Mouse (Mus musculus) lung, postnatal 36 days (tissue): ENCODE measurements around the gene Gjc3.
"Not testable (repeated sequence)": the region's sequence is repeated elsewhere in the genome, so short reads cannot be mapped to it uniquely, and the experiment has no call there.

Experiments used
- DNase-seq: peaks from one replicate; pipeline ENCODE4 v3.0.0; 2022; ENCODE audit warnings: mixed read lengths

Gjc3 gene

GRCm38 (mm10) chr5:137962945-137963344 lies at the start of gene Gjc3:
TSS of gene Gjc3 (minus strand) at chr5:137963098.
- DNase-seq: no peak

GRCm38 (mm10) chr5:138012382-138012781 lies 49.5 kb upstream of the Gjc3 start:
- DNase-seq: no peak

GRCm38 (mm10) chr5:138009437-138009836 lies 46.5 kb upstream of the Gjc3 start:
- no peak for DNase-seq

DNA sequence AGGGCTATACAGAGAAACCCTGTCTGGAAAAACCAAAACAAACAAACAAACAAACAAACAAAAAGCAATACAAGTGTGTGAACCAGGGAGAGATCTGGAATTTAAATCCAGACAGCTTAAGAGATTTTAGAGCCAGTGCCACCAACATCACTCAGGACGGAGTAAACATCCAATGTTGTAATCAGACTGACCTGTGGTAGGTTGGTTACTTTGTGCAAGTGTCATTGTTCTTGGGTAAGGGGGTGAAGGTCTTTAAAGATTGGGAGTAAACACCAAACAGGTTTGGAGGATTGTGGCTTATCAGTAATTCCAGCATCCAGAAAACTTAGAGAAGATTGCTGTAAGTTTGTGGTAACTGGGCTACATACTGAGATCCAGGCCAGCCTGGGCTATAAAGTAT lies 23.5 kb upstream of the Gjc3 start:
- DNase-seq: no peak

DNA sequence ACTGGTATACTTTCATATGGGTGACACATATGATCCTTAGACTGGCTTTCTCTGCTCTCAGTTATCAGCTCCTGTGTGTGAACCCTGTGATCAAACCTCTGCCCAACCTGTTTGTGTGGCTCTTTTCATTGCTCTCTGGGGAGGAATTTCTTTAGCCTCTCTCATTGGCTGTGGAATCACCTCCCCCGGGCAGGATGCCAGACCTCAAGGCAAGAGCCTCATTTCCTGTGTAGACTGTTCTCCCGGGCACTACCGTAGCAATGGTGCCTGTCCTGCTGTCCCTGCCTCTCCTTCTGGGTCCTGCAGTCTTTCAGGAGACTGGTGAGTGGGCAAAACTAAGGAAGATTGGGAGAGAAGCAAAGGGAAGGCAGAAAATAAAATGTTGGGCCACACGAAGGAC lies 18.4 kb upstream of the Gjc3 start, which contains the start of gene Azgp1:
Azgp1 (plus strand) TSS at position 221 of the 400 bp plus-strand sequence.
- DNase-seq: peak; percentile 26

DNA sequence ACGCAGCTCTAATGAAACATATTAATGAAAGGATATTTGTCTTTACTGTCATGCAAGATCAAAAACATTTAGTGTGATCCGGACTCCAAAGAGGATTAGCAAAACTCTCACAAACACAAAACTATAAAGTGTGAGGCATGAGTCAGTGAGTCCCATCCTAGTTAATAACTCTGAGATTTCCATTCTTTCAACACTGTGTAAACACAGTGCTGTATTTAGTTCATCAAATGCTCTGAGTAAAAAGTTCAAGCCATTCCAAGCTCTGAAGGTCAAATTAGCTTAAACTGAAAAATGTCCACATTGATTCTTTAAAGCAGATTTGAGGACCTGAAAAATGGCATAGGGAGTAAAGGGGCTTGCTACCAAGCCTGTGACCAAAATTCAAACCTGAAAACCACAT lies 16.2 kb upstream of the Gjc3 start:
- no peak for DNase-seq

DNA sequence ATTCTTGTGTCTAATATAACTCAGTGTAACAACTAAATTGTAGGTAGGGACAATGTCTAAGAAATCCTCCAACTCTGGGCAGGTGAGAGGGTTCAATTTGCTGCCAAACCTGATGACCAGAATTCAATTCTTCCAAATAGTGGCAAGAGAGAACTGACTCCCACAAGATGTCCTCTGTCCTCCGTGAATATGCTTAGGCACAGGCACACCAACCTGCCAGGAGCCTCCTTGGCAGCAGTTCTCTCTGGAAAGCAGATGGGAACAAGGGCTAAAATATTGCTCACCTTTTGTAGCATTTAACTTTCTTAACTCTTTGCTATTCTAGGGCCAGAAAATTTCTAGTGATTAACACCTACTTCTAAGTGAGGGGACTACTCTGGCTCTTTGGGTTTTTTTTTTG lies 14.4 kb upstream of the Gjc3 start:
- no peak for DNase-seq

GRCm38 (mm10) chr5:137975434-137975833 lies 12.5 kb upstream of the Gjc3 start:
- DNase-seq: no peak

GRCm38 (mm10) chr5:137974724-137975123 lies 11.8 kb upstream of the Gjc3 start:
- no peak for DNase-seq

GRCm38 (mm10) chr5:137973738-137974137 lies 10.8 kb upstream of the Gjc3 start:
- DNase-seq: no peak

GRCm38 (mm10) chr5:137973161-137973560 lies 10.3 kb upstream of the Gjc3 start:
- DNase-seq: no peak

GRCm38 (mm10) chr5:137966492-137966891 lies 3.6 kb upstream of the Gjc3 start:
- no peak for DNase-seq

DNA sequence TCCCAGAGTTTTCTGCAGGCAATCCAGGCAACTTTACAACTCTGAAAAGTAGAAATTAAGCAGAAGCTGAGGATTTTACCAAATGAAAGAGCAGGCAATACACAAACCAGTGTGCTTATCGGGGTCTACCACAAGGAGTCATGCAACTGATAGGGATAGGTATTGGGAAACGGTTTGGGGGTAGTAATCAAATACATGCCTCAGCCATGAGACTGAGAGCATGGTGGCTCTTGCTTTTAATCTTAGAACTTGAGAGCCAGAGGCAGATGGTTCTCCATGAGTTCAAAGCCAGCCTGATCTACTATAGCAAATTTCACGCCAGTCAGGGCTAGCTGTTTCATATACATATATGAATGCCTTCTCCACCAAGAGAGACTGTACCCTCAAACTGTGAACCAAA lies 6.5 kb downstream of the Gjc3 start:
- no peak for DNase-seq

DNA sequence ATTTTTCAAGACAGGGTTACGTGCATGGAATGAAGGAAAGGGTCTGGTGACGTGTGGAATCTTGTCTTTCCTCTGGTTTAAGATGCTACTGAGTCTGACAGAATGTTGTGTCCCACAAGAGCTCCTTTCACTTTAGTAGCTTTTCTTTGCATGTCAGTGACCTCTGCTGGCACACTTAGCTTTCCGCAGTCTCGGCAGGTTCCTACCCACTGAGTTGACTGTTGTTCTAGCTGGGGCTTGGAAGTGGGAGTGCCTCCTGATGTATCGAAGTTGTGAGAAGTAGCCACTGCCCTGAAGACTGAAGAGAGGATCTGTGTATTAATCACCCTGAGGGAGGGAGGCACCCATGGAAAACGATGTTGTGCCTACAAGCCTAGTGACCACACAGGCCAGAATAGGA lies 11.7 kb downstream of the Gjc3 start:
- DNase-seq: peak; percentile 59

DNA sequence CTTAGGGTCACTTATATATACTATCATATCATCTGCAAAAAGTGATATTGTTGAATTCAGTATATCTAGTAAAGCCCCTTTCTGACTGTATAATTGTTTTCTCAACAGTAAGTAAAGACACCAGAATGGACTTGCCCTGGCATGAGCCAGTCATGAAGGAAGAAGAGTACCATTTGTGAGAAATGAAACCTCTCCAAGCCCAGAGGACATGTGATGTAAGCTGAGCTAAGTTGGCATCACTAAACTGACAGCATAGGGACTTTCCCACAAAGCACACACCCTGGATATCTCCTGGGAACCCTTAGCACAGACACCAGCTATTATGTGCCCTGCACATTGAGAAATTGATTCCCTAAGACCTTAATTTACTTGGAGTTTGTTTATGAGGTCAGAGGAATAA lies 15.6 kb downstream of the Gjc3 start:
- DNase-seq: no peak

- no peak for DNase-seq
Measured at GRCm38 (mm10) chr5:137943133-137943532, 19.8 kb downstream of the Gjc3 start.

- DNase-seq: no peak
Measured at GRCm38 (mm10) chr5:137940948-137941347, 21.9 kb downstream of the Gjc3 start.

DNA sequence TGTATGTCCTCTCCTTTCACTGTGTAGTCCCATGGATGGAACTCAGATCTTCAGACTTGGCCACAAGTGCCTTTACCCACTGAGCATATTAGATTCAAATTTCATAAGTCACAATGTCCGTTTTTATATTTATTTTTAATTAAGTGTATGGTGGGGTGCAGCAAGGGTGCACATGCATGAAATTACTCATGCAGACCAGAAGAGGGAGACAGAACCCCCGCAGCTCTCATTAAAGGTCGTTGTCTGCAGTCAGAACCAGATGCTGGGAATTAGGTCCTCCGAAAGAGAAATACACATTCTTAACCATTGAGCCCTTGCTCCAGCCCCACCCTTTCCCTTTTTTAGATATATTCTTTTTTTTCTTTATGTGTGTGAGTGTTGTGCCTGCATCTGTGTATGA lies 25.7 kb downstream of the Gjc3 start:
- no peak for DNase-seq

DNA sequence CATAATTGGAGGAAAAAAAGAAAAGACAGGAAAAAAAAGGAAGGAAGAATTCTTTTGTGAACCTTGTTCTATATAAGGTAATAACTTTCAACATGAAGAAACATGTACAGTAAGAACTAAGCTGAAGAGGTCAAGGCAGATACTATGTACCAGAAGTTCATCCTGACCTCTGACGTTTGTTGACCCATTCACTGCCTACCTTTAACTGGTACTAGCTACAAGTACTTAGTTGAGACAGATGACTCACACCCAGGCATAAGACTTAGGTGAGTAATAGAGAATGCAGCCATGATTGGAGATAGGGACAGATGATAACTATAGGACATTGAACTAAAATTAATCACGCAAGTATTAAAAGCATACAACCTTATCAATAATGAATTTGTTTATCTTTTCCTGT lies 26.4 kb downstream of the Gjc3 start:
- DNase-seq: no peak

DNA sequence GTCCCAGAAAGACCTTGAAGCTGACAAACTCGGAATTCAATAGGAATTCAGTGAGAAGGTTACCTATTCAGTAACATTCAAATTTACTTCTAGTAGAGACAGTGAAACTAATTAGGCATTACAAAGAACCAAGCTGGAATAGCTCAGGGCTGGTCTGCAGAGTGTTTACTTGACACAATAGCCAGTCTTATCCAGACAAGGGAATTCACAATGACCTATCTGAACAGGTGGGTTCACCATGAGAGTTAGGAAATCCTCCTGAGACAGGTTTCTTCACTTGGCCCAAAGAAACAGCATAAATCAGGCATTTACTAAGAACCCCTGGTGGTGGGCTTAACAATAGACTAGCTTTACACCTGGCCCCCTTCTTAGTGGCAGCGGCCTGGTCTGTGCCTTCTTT lies 29.0 kb downstream of the Gjc3 start:
- DNase-seq: not testable (repeated sequence)

DNA sequence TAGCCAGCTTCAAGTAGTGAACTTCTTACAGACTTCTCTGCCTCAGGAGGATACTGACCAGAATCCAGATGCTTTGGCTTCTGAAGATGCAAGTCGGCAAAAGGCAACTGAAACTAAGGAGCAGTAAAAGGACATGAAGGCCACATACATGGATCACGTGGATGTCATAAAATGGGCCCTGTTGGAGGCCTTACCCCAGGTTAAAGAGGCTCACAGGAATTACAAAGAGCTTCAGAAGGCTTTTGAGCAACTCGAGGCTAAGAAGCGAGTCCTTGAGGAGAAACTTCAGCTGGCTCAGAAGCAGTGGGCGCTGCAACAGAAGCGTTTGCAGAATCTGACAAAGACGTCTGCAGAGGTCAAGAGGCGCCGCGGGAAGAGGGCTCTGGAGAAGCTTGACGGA lies 34.5 kb downstream of the Gjc3 start:
- no peak for DNase-seq

DNA sequence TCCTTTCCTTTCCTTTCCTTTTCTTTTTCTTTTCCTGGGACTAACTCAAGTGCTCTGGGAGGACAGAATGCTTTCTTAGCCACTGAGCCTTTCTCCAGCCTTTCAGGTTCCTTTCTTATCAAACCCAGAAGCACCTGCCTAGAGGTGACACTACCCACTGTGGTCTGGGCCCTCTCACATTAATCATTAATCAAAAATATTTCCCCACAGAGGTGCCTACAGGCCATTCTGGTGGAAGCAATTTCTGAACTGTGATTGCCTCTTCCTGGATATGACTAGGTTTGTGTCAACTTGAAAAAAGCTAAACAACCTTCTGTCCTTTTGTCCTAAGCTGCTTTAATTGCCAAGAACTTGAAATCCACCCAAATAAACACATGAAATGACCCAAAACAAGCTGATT lies 40.7 kb downstream of the Gjc3 start:
- DNase-seq: no peak

GRCm38 (mm10) chr5:137921532-137921931 lies 41.4 kb downstream of the Gjc3 start, which contains the start of gene Cyp3a13:
TSS of gene Cyp3a13 (minus strand) at chr5:137921619.
- DNase-seq: peak; percentile 86

GRCm38 (mm10) chr5:137915550-137915949 lies 47.3 kb downstream of the Gjc3 start:
- DNase-seq: peak; percentile 75

- no peak for DNase-seq
Measured at GRCm38 (mm10) chr5:137914508-137914907, 48.4 kb downstream of the Gjc3 start.
